Mouse (Mus musculus): ENCODE results near the gene Aacs.
A peak's percentile ranks its signal among the peaks of the same experiment; 100 is the strongest.
"Not testable (repeated sequence)": the region's sequence is repeated elsewhere in the genome, so short reads cannot be mapped to it uniquely, and the experiment has no call there.

Aacs gene

GRCm38 (mm10) chr5:125466483-125466882 lies 9.1 kb upstream of the Aacs start:
- DNase-seq, result no peak

GRCm38 (mm10) chr5:125467261-125467660 lies 8.4 kb upstream of the Aacs start:
- no peak for DNase-seq

- DNase-seq, result no peak
These were observed 4.9 kb upstream of the Aacs start for GRCm38 (mm10) chr5:125470713-125471112.

GRCm38 (mm10) chr5:125472796-125473475 lies 2.7 kb upstream of the Aacs start:
- DNase-seq, result no peak

GRCm38 (mm10) chr5:125475030-125475429 lies 584 bp upstream of the Aacs start:
- DNase-seq, result peak; percentile 38

GRCm38 (mm10) chr5:125476286-125476625 lies 642 bp downstream of the Aacs start:
- no peak for DNase-seq

GRCm38 (mm10) chr5:125476799-125477198 lies 1.2 kb downstream of the Aacs start:
- DNase-seq, result peak; percentile 74

GRCm38 (mm10) chr5:125477533-125477932 lies 1.9 kb downstream of the Aacs start:
- DNase-seq, result no peak

- DNase-seq, result no peak
These were observed 2.4 kb downstream of the Aacs start for GRCm38 (mm10) chr5:125478037-125478436.

- no peak for DNase-seq
These were observed 3.8 kb downstream of the Aacs start for GRCm38 (mm10) chr5:125479376-125479775.

- DNase-seq, result no peak
These were observed 5.0 kb downstream of the Aacs start for GRCm38 (mm10) chr5:125480434-125481231.

GRCm38 (mm10) chr5:125482474-125482873 lies 6.9 kb downstream of the Aacs start:
- DNase-seq, result no peak

GRCm38 (mm10) chr5:125483712-125484611 lies 8.3 kb downstream of the Aacs start:
- DNase-seq, result no peak

- DNase-seq, result no peak
These were observed 9.6 kb downstream of the Aacs start for GRCm38 (mm10) chr5:125485031-125485778.

GRCm38 (mm10) chr5:125486088-125486487 lies 10.5 kb downstream of the Aacs start:
- DNase-seq, result no peak

- peak; percentile 88 for DNase-seq
These were observed 11.9 kb downstream of the Aacs start for GRCm38 (mm10) chr5:125487375-125488115.

GRCm38 (mm10) chr5:125488116-125488455 lies 12.5 kb downstream of the Aacs start:
- DNase-seq, result no peak

GRCm38 (mm10) chr5:125488953-125489352 lies 13.3 kb downstream of the Aacs start:
- not testable (repeated sequence) for DNase-seq

GRCm38 (mm10) chr5:125491107-125491506 lies 15.5 kb downstream of the Aacs start:
- DNase-seq, result peak; percentile 83

- DNase-seq, result no peak
These were observed 16.9 kb downstream of the Aacs start for GRCm38 (mm10) chr5:125492379-125493092.

- DNase-seq, result no peak
These were observed 17.4 kb downstream of the Aacs start for GRCm38 (mm10) chr5:125493093-125493423.

Measured in cerebellum, adult 11-12 months (tissue).